Mouse (Mus musculus): ENCODE results near the gene Ak1.

DNA sequence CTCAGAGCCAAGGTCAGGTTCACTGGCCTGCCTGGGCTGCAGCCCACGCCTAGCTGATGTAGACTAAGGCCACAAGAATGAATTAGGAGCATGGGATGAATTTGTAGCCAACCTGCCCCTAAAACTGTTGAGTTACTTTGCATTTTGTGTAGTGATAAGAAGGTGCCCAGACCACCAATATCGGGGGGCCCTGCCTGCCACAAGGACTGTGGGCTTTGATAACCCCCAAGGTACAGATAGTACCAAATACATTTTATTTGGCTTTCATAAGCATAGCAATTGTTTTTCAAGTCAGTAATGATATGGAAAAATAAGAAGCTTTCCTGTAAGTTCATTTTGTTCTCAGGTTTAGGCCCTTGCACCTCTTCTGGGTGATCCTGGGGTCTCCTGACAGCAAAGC lies 37.3 kb downstream of the Ak1 start:
- TF ChIP-seq CTCF (IDR thresholded peaks at IDR 0.05): no peak
- no peak for TF ChIP-seq EP300 (IDR thresholded peaks at IDR 0.05)
